Mouse (Mus musculus) large intestine, adult 2 months (tissue): ENCODE measurements around the gene Kcns1. TPM values are rescaled to one million over a fixed set of nuclear protein-coding genes. Genes with fewer than 3 reads are reported as not detected.
"Not testable (repeated sequence)": the region's sequence is repeated elsewhere in the genome, so short reads cannot be mapped to it uniquely, and the experiment has no call there.

Source experiments
- DNase-seq: peaks from one replicate; pipeline ENCODE4 v3.0.0-alpha.2; 2012; ENCODE audit warnings: low read depth, low spot score
- WGBS: fragments of 180-500 bp; shearing (Covaris S2); methylation state at CpG from one replicate; pipeline ENCODE4 v1.1.7; 2018; 5-methylcytosine and 5-hydroxymethylcytosine counted together
- polyA plus RNA-seq: library from polyadenylated mRNA; depleted of rRNA; stranded (reverse); fragments of >200 nt; gene quantifications from 2 replicates; pipeline ENCODE4 v1.2.3, GENCODE M21; 2012; rRNA removed

The Kcns1 gene
- 0.05 TPM in 2 replicates for polyA plus RNA-seq

DNA sequence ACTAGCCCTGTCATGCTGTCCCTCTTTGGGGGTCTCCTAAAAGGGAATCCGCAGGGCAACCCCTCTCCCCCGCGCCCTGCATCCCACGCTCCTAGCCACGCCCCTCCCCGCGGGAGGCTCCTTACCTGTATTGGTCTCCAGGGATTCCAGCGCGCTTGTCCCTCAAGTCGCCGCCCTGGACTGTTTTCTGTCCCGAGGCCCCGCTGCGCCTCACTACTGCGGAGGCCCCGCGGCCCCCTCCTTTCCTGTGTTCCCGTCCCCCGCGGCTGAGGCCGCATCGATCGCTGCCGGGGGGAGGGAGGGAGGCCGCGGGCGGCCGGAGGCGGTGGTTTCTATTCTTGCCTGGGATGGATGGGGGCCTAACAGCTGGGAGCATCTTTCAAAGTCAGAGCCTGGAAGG, at the start of gene Kcns1:
Gene Kcns1, minus strand, starts transcription at position 212 of the 400 bp plus-strand sequence.
- no peak for DNase-seq
- whole genome bisulfite sequencing, result 2% methylated on average over 29 of the region's 29 CpGs

DNA sequence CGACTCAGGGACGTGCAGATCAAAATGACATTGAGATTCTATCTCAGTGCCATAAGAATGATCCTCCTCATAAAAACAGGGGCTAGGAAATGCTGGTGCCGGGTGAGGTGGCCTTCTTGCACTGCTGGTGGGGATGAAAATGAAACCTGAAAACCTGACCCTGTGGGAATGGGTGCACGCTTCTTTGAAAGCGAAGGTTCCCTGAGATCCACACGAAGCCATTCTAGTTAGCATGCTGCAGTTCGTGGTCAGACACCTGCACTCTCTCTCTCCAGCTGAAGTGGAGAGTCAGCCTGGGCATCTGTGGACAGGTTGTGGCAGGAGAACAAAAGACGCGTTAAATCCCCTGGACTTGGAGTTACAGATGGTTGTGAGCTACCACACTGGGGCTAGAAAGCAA, 48.4 kb upstream of the Kcns1 start:
- no peak for DNase-seq
- 86% methylated on average over 9 of the region's 9 CpGs for WGBS

- 92% methylated on average over 5 of the region's 5 CpGs for WGBS
- no peak for DNase-seq
Measured at GRCm38 (mm10) chr2:164212711-164213110, 41.8 kb upstream of the Kcns1 start.

DNA sequence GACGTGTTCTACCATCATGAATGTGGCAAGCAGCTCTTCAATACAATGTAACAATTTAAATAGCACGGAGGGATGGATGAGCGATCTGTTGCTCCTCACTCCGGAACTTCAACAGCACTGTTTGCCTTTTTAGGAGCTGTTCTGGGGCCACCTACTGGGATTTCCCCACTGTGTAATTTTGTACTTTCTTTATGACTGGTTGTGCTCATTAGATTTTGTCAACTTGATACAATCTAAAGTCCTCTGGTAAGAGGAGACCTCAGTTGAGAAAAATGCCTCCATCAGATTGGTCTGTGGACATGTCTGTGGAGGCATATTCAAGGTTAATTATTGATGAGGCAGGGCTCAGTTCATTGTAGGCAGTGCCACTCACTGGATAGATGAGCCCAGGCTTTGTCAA, 40.0 kb upstream of the Kcns1 start:
- WGBS, result 84% methylated on average over 4 of the region's 4 CpGs
- DNase-seq, result no peak

GRCm38 (mm10) chr2:164206676-164207075, 35.8 kb upstream of the Kcns1 start:
- DNase-seq, result no peak
- WGBS, result 44% methylated on average over 4 of the region's 4 CpGs

- WGBS, result 92% methylated on average over 10 of the region's 10 CpGs
- not testable (repeated sequence) for DNase-seq
Measured at GRCm38 (mm10) chr2:164206011-164206410, 35.1 kb upstream of the Kcns1 start.

DNA sequence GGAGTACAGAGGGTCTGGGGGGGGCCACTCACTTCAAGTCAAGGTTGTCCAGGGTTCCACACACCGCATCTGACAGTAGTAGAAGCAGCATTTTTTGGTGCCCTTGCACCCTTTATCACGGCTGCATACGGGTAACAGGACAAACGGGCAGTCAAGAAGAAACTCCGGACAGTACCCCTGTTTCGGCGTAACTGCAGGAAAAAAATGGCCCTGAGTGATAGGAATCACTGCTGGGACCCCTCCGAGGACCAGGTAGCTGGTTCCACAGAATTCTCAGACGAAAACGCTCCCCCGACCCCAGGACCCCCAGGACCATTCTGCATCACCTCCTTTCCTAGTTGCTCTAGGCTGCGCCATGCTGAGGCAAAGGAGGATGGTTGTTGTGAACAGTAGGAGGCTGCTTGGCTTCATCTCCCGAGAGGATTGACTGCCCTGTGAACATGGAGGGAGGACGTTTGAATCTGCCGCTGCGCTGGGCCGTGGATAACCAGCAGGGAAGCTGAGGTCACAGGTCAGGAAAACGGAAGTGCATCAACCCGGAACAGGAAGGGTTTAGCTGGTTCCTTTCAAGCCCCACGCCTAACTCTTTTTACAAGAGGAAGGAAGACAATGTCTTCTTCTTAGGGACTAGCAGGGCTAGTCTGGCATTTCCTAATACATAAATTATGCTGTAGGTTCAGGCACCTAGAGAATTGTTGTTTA, 28.9 kb upstream of the Kcns1 start, which contains the start of gene Wfdc15a:
Gene Wfdc15a, minus strand, starts transcription at position 505 of the 702 bp plus-strand sequence.
- DNase-seq, result no peak
- 80% methylated on average over 20 of the region's 20 CpGs for WGBS

- 67% methylated on average over 5 of the region's 5 CpGs for WGBS
- no peak for DNase-seq
Measured at GRCm38 (mm10) chr2:164196700-164196990, 25.7 kb upstream of the Kcns1 start.

DNA sequence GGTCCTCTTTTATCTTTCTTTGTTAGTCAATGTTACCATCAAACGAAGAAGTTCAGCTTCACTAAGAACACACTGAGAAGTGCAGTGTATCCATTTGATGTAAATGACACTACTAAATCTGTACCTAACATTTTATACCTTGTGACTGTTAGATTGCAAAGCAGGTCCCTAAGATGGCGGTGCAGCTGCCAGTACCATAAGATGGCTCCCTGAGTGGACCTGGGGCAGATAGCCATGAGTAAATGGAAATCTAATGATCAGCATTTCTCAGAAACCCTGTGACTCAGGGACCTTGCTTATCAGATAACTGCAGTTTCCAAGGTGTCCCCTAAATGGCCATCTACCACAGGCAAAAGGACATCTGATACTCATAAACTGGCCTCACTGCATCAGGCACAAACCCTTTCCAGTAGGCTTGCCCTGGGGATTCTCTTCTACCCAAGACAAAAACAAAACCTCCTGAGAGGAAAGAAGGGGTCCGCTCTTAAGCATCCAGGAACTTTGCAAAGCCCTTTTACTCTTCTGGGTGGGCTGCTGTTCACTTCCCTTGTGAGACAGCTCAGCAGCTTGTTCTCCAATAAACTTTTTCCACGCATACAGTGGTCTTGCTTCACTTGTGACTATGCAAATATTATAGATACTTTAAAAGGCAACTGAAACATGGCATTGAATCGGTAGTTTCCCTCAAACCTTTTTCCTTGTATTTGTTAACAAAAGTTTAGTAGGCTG, 25.2 kb upstream of the Kcns1 start:
- DNase-seq, result no peak
- 79% methylated on average over 5 of the region's 5 CpGs for WGBS

DNA sequence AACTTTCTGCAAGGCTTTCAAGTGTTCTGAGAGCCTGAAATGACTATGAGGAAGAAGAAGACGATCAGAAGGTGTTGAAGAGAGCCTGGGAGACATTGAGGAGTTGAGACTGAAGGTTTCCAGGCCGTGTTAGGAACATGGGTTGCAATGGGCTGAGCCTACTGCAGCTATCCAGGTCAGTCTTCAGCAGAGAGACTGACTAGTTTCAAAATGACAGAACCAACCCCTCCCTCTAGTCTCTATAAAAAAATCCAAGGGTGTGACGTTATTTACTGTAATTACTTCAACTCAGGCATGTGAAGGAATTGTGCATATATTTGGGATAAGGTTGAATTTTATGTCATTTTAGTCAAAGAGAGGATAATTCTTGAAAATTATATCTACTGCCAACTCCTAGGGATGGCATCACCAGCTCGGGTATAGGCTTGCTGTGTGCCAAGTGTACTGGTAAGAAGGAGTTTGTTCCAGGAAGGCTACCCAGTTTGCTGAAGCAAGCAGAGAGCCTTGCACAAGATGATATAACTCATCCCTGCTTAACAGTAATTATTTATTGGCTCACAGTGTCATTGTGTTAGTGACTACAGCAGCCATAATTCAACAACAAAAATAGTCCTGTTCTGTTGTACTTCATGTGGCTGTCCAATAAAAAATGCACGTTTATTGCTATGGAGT, 24.2 kb upstream of the Kcns1 start:
- WGBS, result 45% methylated on average over 5 of the region's 5 CpGs
- DNase-seq, result no peak

DNA sequence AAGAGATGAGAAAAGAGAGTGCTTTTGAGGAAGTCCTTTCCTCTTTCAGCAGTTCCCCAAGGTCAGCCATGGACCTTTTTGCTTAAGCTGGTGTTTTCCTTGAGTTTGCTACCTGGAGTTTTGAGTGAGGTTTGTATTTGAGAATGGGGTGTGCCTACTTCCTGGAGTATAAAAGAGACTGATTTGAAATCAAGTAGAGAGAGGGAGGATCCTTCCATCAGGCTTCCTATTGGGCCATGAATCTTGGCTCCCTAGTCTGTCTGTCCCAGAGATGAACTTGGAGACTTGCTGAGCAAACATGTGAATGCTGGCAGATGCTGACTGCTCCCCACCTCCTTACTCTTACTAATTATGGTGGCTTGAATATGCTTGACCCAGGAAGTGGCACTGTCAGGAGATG, 21.4 kb upstream of the Kcns1 start:
- DNase-seq, result no peak

GRCm38 (mm10) chr2:164190576-164190975, 19.7 kb upstream of the Kcns1 start, which contains the start of gene Wfdc12:
TSS of gene Wfdc12 (minus strand) at chr2:164190608.
- DNase-seq, result no peak
- WGBS, result 65% methylated on average over 6 of the region's 6 CpGs

DNA sequence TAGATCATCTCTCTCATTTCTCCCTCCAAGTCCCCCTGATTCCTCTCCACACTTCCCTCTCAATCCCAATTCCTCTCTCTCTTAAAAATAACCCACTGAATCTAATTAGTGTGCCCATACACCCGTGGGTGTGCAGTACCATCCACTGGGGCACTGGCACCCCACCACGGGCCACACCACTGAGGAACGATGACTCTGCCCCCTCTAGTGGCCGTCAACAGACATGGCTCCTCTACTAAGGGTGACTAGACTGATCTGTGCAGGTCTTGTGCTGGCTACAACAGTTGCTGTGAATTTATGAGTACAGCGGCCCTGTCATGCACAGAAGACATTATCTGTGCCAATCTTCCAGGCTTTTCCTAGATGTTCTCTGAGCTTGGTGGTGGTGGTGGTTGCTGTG, 17.8 kb upstream of the Kcns1 start:
- WGBS, result 26% methylated on average over 5 of the region's 5 CpGs
- no peak for DNase-seq

DNA sequence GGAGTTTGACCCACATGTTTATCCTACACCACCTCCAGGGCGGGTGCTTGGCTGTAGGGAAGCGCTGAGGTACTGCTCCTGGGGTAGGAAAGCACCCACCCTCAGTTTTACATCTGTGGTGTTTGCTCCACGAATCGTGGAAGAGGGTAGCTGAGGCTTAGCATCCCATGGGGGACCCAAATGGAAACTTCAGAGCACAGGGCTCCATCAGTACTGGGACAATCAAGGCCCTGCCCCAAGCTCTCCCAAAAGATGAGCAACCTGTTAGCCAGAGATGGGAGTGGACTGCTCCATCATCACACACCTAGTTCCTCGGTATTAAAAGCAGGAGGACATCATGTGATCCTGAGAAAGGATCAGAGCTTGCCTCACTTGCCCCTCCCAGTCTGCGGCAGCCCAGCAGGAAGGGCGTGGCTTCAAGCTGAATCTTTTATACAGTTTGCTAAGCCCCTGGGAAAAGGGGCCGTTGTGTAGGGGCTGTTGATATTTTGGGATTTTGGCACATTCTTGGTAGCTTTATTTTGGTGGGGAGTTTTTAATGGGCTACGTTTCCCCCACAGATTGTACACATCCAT, 13.3 kb upstream of the Kcns1 start:
- WGBS, result 32% methylated on average over 9 of the region's 9 CpGs
- no peak for DNase-seq

DNA sequence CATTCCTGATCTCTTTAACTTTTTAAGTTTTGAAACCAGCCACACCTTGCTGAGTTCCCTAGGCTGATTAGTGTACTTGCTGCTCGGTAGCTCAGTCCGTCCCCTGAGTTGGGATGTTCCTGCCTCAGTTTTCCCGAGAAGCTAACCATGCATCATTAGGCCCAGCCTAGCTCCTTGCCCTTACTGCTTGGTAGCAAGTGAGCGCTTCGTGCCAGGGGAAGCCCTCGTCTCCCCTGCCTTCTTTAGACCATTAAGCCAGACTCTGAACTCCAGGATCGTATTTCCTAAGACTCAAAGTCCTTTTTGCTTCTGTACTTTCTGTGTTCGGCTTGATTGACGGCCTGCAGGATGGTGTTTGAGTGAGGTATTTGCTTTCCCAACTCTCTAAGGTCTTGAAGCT, 12.4 kb upstream of the Kcns1 start:
- DNase-seq, result no peak
- 62% methylated on average over 9 of the region's 9 CpGs for WGBS

GRCm38 (mm10) chr2:164182692-164183255, 11.9 kb upstream of the Kcns1 start, which contains the start of gene Wfdc5:
TSS of gene Wfdc5 (minus strand) at chr2:164182742.
- 60% methylated on average over 7 of the region's 7 CpGs for WGBS
- DNase-seq, result no peak

- WGBS, result 44% methylated on average over 4 of the region's 4 CpGs
- DNase-seq, result no peak
Measured at GRCm38 (mm10) chr2:164180770-164181169, 9.9 kb upstream of the Kcns1 start.

- 40% methylated on average over 3 of the region's 3 CpGs for WGBS
- no peak for DNase-seq
Measured at GRCm38 (mm10) chr2:164180124-164180523, 9.2 kb upstream of the Kcns1 start.

GRCm38 (mm10) chr2:164177831-164178230, 6.9 kb upstream of the Kcns1 start:
- WGBS, result 85% methylated on average over 5 of the region's 5 CpGs
- no peak for DNase-seq

GRCm38 (mm10) chr2:164175850-164176249, 4.9 kb upstream of the Kcns1 start:
- 63% methylated on average over 3 of the region's 3 CpGs for WGBS
- DNase-seq, result no peak
